Mouse (Mus musculus): ENCODE results near the gene Fam129b. TPM values are rescaled to one million over a fixed set of nuclear protein-coding genes. Genes with fewer than 3 reads are reported as not detected.

Gene Fam129b
- polyA plus RNA-seq, 1 experiment from 2014 or later, result 44.9 TPM

- Histone ChIP-seq H3K36me3 (ENCODE audit: control insufficient read depth, insufficient read depth) (peaks cover 20% of the 10 kb centered on the region), H3K9ac (ENCODE audit: low read length) (peak overlapping the region; percentile 90), H3K4me1 (ENCODE audit: control insufficient read depth, insufficient read depth, low read length) (peaks cover 45% of the 10 kb centered on the region), H3K27ac (ENCODE audit: low read length) (peak overlapping the region; percentile 100), H3K9me3 (replicated peaks; ENCODE audit: control insufficient read depth, low read length) (no peaks in the 10 kb centered on the region), H3K27me3 (ENCODE audit: control insufficient read depth, insufficient read depth, low read length) (no peaks in the 10 kb centered on the region), H3K4me2 (ENCODE audit: low read depth, low read length) (peak overlapping the region; percentile 96), H3K4me3 (ENCODE audit: low read length) (no peak overlapping the region)
- 80% methylated on average over 9 of the region's 9 CpGs for WGBS
- no peak for ATAC-seq (replicated peaks; ENCODE audit: extremely low read depth, insufficient read depth, low FRiP score)
These were observed 92.2 kb downstream of the Fam129b start for GRCm38 (mm10) chr2:32968024-32968614.

- peak; percentile 39; the same call in 1 of the 2 replicates for ATAC-seq (replicated peaks; ENCODE audit: extremely low read depth, insufficient read depth, low FRiP score)
- H3K9ac ChIP-seq (ENCODE audit: low read length), result peak overlapping the region; percentile 45
- no peaks in the 10 kb centered on the region for H3K9me3 ChIP-seq (replicated peaks; ENCODE audit: control insufficient read depth, low read length)
- peak overlapping the region; percentile 100 for H3K27ac ChIP-seq (ENCODE audit: low read length)
- H3K4me2 ChIP-seq (ENCODE audit: low read depth, low read length), result peak overlapping the region; percentile 53
- WGBS, result 39% methylated on average over 8 of the region's 8 CpGs
- H3K36me3 ChIP-seq (ENCODE audit: control insufficient read depth, insufficient read depth), result peaks cover 15% of the 10 kb centered on the region
- peaks cover 37% of the 10 kb centered on the region for H3K4me1 ChIP-seq (ENCODE audit: control insufficient read depth, insufficient read depth, low read length)
- H3K27me3 ChIP-seq (ENCODE audit: control insufficient read depth, insufficient read depth, low read length), result no peaks in the 10 kb centered on the region
- peak overlapping the region; percentile 34 for H3K4me3 ChIP-seq (ENCODE audit: low read length)
These were observed 93.4 kb downstream of the Fam129b start for GRCm38 (mm10) chr2:32969326-32969725.

GRCm38 (mm10) chr2:32971235-32971634, 95.3 kb downstream of the Fam129b start:
- Histone ChIP-seq H3K9me3 (replicated peaks; ENCODE audit: control insufficient read depth, low read length) (no peaks in the 10 kb centered on the region), H3K4me2 (ENCODE audit: low read depth, low read length) (no peak overlapping the region), H3K4me1 (ENCODE audit: control insufficient read depth, insufficient read depth, low read length) (peaks cover 30% of the 10 kb centered on the region), H3K27me3 (ENCODE audit: control insufficient read depth, insufficient read depth, low read length) (no peaks in the 10 kb centered on the region), H3K9ac (ENCODE audit: low read length) (no peak overlapping the region), H3K27ac (ENCODE audit: low read length) (no peak overlapping the region), H3K36me3 (ENCODE audit: control insufficient read depth, insufficient read depth) (peaks cover 12% of the 10 kb centered on the region), H3K4me3 (ENCODE audit: low read length) (no peak overlapping the region)
- 57% methylated on average over 9 of the region's 9 CpGs for WGBS
- no peak for ATAC-seq (replicated peaks; ENCODE audit: extremely low read depth, insufficient read depth, low FRiP score)

- ATAC-seq (replicated peaks; ENCODE audit: extremely low read depth, insufficient read depth, low FRiP score), result no peak
- H3K4me1 ChIP-seq (ENCODE audit: control insufficient read depth, insufficient read depth, low read length), result peaks cover 11% of the 10 kb centered on the region
- H3K27ac ChIP-seq (ENCODE audit: low read length), result no peak overlapping the region
- peaks cover 12% of the 10 kb centered on the region for H3K36me3 ChIP-seq (ENCODE audit: control insufficient read depth, insufficient read depth)
- no peak overlapping the region for H3K4me3 ChIP-seq (ENCODE audit: low read length)
- H3K4me2 ChIP-seq (ENCODE audit: low read depth, low read length), result no peak overlapping the region
- no peaks in the 10 kb centered on the region for H3K9me3 ChIP-seq (replicated peaks; ENCODE audit: control insufficient read depth, low read length)
- H3K27me3 ChIP-seq (ENCODE audit: control insufficient read depth, insufficient read depth, low read length), result no peaks in the 10 kb centered on the region
- no peak overlapping the region for H3K9ac ChIP-seq (ENCODE audit: low read length)
- WGBS, result 89% methylated on average over 8 of the region's 8 CpGs
These were observed 98.3 kb downstream of the Fam129b start for GRCm38 (mm10) chr2:32974216-32974615.

Other genes with a start within 250 kb of the Fam129b start
- gene Eng, start 229.5 kb upstream of the Fam129b start, polyA plus RNA-seq (2015; fragmentation: Nextera tagmentation; extraction: Ambion mirVana), result 170 and 176 TPM in 2 replicates
- gene Fpgs, start 172.0 kb upstream of the Fam129b start, polyA plus RNA-seq (2015; fragmentation: Nextera tagmentation; extraction: Ambion mirVana), result 16.7 and 16.9 TPM in 2 replicates
- 57.1 and 59.8 TPM in 2 replicates for gene Cdk9, start 163.0 kb upstream of the Fam129b start, polyA plus RNA-seq (2015; fragmentation: Nextera tagmentation; extraction: Ambion mirVana)
- gene Sh2d3c, start 155.1 kb upstream of the Fam129b start, polyA plus RNA-seq (2015; fragmentation: Nextera tagmentation; extraction: Ambion mirVana), result 32.4 and 33.6 TPM in 2 replicates
- gene 6330409D20Rik, start 135.1 kb upstream of the Fam129b start, polyA plus RNA-seq (2015; fragmentation: Nextera tagmentation; extraction: Ambion mirVana), result 0.17 and 0.26 TPM in 2 replicates
- 38.1 and 38.9 TPM in 2 replicates for gene Tor2a, start 118.9 kb upstream of the Fam129b start, polyA plus RNA-seq (2015; fragmentation: Nextera tagmentation; extraction: Ambion mirVana)
- gene Ttc16, start 100.5 kb upstream of the Fam129b start, polyA plus RNA-seq (2015; fragmentation: Nextera tagmentation; extraction: Ambion mirVana), result 0.34 and 0.43 TPM in 2 replicates
- 5.2 and 6.1 TPM in 2 replicates for gene Ptrh1, start 100.3 kb upstream of the Fam129b start, polyA plus RNA-seq (2015; fragmentation: Nextera tagmentation; extraction: Ambion mirVana)
- 0.53 and 0.70 TPM in 2 replicates for gene Cfap157, start 91.7 kb upstream of the Fam129b start, polyA plus RNA-seq (2015; fragmentation: Nextera tagmentation; extraction: Ambion mirVana)
- gene Stxbp1, start 28.9 kb upstream of the Fam129b start, polyA plus RNA-seq (2015; fragmentation: Nextera tagmentation; extraction: Ambion mirVana), result 28.0 and 29.2 TPM in 2 replicates
- gene Rpl12, start 85.4 kb downstream of the Fam129b start, polyA plus RNA-seq (2015; fragmentation: Nextera tagmentation; extraction: Ambion mirVana), result 90.1 and 92.2 TPM in 2 replicates
- gene Lrsam1, start 85.5 kb downstream of the Fam129b start, polyA plus RNA-seq (2015; fragmentation: Nextera tagmentation; extraction: Ambion mirVana), result 8.2 and 8.8 TPM in 2 replicates
- gene Slc2a8, start 106.0 kb downstream of the Fam129b start, polyA plus RNA-seq (2015; fragmentation: Nextera tagmentation; extraction: Ambion mirVana), result 24.3 and 25.4 TPM in 2 replicates